Mouse (Mus musculus) gastrocnemius, postnatal 36 days (tissue): ENCODE results near the gene Ece2. TPM values are rescaled to one million over a fixed set of nuclear protein-coding genes. Genes with fewer than 3 reads are reported as not detected.
A peak's percentile ranks its signal among the peaks of the same experiment; 100 is the strongest.
"Not testable (repeated sequence)": the region's sequence is repeated elsewhere in the genome, so short reads cannot be mapped to it uniquely, and the experiment has no call there.

Experiments used
- DNase-seq, 2 experiments: peaks; one replicate each; pipeline ENCODE4 v3.0.0; 2022
- intact Hi-C: fragments of 180-260 bp; cut with DNase I; formaldehyde crosslinking; loops from one replicate; pipeline ENCODE4 v1.15.1; 2025
- total RNA-seq, 2 experiments: library from RNA; stranded (reverse); gene quantifications; 2 replicates each; pipeline ENCODE4 v1.2.3; 2021

Gene Ece2
- total RNA-seq, 2 experiments from 2014 or later = 0.30 to 0.41 TPM

DNA sequence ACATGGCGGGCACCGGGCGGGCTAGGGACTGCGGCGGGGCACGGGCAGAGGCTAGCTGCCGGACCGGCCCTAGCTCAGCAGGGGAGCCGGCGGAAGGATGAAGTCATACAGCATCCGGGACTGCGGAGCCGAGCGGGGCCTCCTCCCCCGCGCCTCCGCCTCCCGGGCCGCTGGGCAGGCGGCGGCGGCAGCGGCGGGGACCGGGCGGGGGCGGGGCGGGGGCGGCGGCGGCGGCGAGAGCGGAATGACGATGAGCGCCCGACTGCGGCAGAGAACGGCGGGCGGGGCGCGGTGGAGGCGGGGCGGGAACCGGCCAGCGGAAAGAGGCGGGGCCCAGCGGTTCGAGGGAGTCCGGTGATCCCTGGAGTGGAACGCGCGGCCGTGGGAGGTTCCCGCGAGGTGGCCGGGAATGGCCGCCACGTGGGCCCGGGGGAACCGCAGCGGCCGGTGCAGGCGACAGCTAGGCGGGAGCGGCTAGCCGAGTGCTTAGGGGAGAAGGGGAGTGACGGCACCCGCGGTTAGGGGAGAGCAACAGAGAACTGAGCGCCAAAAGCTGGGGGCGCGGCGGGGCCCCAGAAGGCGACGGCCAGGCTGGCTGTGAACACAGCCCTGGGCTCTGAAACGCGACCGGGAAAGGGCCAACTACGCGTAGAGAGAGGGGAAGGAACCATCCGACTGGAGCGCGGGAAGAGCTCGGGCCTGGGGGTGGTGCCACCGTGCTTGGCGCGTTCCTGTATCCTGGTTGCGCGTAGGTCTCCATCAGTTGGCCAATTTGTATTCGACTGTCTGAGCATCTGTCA is 8.2 kb upstream of the Ece2 start, which contains the start of gene Camk2n2:
TSS of gene Camk2n2 (minus strand) at position 97 of the 800 bp plus-strand sequence.
- intact Hi-C loops = no loop called here
- DNase-seq = peak; percentile 42

DNA sequence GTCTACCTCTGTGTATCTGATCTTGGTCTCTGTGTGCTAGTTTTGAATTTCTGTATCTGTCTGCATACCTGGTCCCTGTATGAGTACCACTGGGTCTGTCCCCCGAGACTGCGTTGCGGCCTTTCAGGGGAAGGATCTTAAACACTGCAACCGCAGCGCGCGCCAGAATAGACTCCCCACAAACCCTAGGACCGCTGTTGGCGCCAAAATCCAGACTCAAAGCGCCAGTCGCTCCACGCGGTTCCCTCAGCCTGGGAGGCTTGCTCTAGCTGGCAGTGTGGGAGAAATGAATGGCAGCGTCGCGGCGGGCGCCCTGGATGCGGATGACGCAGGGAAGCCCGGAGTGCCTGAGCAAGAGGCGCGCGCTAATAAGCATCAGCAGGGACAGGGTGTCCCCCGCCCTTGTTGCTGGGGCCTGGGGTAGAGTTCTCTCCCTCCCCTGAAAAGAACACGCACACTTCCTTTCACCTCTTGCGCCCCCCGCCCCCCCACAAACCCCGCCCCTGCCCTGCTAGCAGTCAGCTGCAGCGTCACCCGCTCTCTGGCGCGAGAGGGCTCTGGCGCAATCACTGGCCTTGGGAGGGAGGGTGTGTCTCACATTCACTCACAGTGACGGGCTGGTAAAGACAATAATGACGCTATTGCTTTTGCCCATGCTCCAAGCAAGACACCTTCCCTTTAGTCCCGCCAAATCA is 7.5 kb upstream of the Ece2 start:
- intact Hi-C loops = no loop called here

DNA sequence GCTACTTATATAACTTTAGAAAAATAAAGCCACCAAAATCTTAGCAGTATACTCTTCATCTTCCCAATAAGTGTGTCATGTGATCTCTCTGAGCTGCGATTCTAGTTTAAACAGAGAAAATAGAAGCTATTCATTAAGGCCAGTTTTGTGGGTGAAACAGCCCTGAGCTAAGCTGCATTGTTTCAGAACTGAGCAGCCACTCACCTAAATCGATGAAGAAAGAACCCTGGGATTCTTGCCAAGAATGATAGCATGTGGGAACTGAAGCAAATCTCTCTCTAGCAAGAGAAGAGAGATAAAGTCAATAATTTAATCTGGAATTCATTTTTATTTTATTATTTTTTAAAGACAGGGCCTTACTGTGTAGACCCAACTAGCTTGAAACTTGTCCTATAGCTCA is 6.4 kb upstream of the Ece2 start:
- intact Hi-C loops = no loop called here
- no peak for DNase-seq

More for the DNA sequence above, 7.5 kb upstream of the Ece2 start:
- DNase-seq = peak in 1 of 2 experiments; percentile 55

GRCm38 (mm10) chr16:20628871-20629391 is 697 bp upstream of the Ece2 start:
- no peak for DNase-seq

GRCm38 (mm10) chr16:20637410-20637809 is 7.8 kb downstream of the Ece2 start:
- intact Hi-C loops = no loop called here
- DNase-seq = no peak

More at GRCm38 (mm10) chr16:20628871-20629391, 697 bp upstream of the Ece2 start:
- intact Hi-C loops = no loop called here

DNA sequence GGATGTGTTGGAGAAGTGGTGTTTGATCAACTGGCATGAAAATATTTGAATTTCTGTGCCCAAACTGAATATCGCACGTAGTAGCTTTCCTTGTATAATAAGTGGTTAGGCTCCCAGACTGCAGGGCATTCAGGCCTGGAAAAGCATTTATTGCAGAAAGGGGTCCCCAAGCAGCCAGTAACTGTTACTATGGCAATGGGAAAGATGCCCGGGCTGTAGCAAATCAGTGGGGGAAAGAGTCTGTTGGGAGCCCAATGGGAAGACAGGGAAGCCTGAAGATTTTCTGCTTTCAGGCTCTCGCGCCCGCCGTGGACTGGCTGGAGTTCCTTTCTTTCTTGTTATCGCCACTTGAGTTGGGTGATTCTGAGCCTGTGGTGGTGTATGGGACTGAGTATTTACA is 8.7 kb downstream of the Ece2 start:
- DNase-seq = no peak
- intact Hi-C loops = no loop called here

DNA sequence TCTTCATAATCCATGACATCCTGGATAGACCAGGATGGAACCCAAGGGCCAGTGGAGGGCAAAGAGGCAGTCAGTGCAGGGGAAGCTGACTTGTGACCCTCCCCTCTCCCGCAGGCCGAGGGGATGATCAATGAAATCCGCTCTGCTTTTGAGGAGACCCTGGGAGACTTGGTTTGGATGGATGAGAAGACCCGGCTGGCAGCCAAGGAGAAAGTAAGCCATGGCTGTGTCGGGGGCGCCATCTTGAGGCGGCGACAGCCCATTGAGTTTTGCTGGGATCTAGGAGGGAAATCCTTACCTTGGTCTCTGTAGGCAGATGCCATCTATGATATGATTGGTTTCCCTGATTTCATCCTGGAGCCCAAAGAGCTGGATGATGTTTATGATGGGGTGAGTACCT is 12.5 kb downstream of the Ece2 start:
- intact Hi-C loops = no loop called here
- peak; percentile 60 to 68 for DNase-seq

GRCm38 (mm10) chr16:20643911-20644310 is 14.3 kb downstream of the Ece2 start:
- intact Hi-C loops = loop anchor here (1.0 kb wide), 1 partner anchor 135 kb away; no protein-coding TSS in a partner anchor

DNA sequence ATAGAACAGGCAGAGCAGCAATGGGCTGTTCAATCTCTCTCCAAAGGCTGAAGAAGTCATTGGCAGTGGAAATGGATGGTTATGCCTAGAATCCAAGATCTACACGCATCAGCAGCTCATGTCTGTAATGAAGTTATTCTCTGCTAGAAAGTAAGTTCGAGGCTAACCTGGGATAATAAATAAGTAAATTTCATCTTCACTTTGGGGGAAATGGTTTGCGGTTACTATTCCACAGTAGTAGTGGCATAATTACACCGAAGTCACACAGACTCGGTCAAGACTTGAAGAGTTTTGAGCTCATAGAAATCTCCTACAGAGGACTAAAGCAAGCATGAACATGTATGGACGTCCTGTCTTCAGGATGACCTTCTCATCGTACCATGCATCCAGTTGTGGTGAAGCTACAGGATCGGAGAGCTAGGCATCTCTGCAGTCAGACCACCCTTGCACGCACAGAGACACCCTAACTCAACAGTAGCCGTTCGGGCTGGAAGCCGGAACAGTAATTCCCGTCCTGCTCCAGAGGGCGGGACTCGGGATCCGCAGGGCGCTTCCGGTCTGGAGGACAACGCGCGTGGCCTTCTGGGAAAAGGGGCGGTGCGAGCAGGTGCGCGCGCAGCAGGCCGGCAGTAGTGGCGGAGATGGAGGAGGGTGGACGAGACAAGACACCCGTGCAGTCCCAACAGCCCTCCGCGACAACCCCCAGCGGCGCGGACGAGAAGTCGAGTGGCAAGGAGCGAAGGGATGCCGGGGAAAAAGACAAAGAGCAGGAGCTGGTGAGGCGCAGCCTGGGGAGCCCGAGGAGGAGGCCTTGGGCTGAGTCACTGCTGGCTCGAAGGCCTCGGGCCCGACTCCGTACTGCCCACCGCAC is 21.7 kb downstream of the Ece2 start, which contains the start of gene Psmd2:
TSS of gene Psmd2 (plus strand) at position 577 of the 871 bp plus-strand sequence.
- intact Hi-C loops = no loop called here

More at GRCm38 (mm10) chr16:20643911-20644310, 14.3 kb downstream of the Ece2 start:
- no peak for DNase-seq

DNA sequence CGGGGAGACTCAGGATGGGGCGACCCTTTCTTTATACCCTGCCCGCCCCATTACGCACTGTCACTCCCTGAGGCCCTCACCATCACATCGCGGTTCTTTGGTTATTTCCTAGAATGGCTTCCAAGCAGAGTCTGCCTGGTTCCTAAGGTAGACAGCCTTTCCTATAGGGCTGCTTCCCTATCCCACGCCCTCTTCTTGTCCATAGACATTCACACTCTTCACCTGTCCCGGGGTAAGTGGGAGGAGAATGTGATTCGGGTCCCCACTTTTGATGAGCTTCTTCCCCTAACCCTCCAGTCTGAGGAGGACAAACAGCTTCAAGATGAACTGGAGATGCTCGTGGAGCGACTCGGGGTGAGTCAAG is 22.3 kb downstream of the Ece2 start:
- intact Hi-C loops = no loop called here
- DNase-seq = no peak

More for the DNA sequence above, 21.7 kb downstream of the Ece2 start, which contains the start of gene Psmd2:
- DNase-seq = peak; percentile 95

DNA sequence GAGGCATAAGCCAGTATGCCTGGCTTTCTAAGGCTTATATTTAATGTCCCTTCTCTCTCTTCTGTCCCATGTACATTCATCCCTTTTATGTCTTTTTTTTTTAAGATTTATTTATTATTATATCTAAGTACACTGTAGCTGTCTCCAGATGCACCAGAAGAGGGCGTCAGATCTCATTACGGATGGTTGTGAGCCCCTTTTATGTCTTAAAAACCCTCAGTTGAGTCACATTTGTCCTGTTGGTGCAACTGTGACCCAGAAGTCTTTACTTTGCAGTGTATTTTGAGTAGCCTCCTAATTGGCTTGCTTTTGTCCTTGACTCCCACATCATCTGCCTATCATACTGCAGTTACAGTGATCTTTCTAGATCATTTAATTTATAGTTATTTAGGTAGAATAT is 23.7 kb downstream of the Ece2 start:
- intact Hi-C loops = no loop called here

DNA sequence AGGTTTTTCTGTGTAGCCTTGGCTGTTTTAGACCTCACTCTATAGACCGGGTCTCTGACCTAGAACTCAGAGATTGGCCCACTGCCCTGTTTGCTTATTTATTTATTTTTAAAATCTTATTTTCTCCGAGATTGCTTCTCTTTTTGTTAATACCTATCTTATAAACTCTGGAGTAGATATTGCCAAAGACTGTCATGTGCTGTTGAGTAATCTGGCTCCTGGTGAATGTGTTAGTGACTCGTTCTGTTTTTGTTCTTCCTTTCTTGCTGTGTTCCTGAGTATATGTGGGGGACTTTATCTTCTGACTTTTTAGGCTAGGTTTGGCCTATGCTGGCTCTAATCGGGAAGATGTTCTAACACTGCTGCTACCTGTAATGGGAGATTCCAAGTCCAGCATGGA is 28.0 kb downstream of the Ece2 start:
- DNase-seq = no peak
- intact Hi-C loops = no loop called here

More for the DNA sequence above, 23.7 kb downstream of the Ece2 start:
- no peak for DNase-seq

- intact Hi-C loops, DNase-seq: not testable (repeated sequence)
Observed at GRCm38 (mm10) chr16:20668013-20668412, 38.4 kb downstream of the Ece2 start, which contains the start of gene Eif4g1. Gene Eif4g1 (plus strand): TSS chr16:20668313.

DNA sequence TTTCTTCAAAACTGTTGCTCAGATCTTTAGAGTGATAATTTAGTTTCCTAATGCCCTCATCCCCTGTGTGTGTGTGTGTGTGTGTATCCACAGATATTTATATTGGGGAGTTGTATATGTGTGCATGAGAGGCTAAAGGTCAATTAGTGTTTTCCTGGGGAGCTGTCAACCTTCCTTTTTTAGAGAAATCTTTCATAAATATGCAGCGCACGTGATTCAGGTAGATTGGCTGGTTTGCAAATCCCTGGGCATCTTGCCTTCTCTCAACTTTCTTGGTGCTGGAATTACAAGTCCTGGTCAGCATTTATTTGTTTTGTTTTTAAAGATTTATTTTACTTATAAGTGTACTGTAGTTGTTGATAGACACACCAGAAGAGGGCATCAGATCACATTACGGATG is 40.7 kb downstream of the Ece2 start:
- intact Hi-C loops = no loop called here
- DNase-seq = no peak

- no peak for DNase-seq
- intact Hi-C loops = no loop called here
Observed at GRCm38 (mm10) chr16:20671886-20672285, 42.3 kb downstream of the Ece2 start.

DNA sequence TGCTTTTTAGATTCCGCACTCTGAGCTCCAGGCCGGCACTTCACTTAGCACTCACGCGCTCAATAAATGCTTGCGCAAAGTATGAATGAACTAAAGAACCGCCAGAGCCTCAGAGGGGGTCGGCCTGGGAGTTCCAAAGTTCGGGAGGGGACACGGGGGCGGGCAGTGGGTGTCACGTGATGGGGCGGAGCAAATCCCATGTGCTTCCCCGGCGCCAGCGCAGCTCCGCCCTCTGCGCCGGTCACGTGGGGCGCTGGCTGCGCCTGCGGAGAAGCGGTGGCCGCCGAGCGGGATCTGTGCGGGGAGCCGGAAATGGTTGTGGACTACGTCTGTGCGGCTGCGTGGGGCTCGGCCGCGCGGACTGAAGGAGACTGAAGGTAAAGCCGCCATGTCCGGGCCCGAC is 42.9 kb downstream of the Ece2 start:
- intact Hi-C loops = no loop called here
- DNase-seq = peak; percentile 93 to 95

DNA sequence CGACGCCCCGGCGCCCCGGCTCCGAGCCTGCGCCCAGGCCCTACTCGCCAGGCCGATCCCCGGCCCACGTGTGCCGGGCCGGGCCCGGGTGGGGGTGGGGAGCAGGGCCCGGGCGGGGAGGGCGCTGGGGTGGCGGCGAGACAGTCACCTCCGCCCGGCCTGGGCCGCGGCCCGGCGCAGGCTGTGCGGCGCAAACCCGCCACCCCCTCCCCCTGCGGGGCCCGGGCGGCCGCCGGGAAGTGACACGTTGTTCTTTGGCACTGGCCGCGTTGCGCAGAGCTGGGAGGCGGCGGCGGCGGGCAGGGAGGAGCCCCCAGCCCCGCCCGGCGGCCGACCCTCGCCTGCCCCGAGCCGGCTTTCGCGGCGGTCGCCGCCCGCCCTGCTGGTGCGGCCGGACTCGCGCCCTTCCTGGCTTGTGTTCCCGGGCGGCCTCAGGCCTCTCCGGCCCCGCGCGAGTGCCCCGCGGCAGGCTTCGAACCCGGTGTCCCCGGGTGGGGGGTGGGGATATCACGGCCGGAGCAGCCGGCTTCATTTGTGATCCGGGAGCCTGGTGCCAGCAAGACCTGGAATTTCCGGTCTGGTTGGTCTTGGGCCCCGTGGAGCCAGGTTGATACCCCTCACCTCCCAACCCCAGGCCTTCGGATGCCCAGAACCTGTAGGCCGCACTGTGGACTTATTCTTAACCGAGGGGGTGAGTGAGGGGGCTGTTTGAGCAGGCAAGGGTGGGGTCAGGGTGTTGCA is 43.5 kb downstream of the Ece2 start:
- DNase-seq = peak; percentile 60 to 65
- intact Hi-C loops = no loop called here

- intact Hi-C loops = no loop called here
- DNase-seq = no peak
Observed at GRCm38 (mm10) chr16:20673706-20674303, 44.2 kb downstream of the Ece2 start.

GRCm38 (mm10) chr16:20675213-20675612 is 45.6 kb downstream of the Ece2 start:
- no peak for DNase-seq
- intact Hi-C loops = no loop called here
